Mouse (Mus musculus) midbrain, postnatal 0 days (tissue): ENCODE measurements around the gene Fam167b. TPM values are rescaled to one million over a fixed set of nuclear protein-coding genes. Genes with fewer than 3 reads are reported as not detected.

Source experiments
- ATAC-seq: fragments of 200-750 bp; cut with Nextera tagmentation; 2 replicates; pipeline ENCODE4 v1.8.0; 2017; ENCODE audit warnings: moderate number of reproducible peaks, mild to moderate bottlenecking, moderate TSS enrichment, moderate library complexity; ENCODE audit not compliant: low FRiP score
- DNase-seq: peaks from one replicate; pipeline ENCODE4 v3.0.0-alpha.2; 2015; ENCODE audit warnings: low spot score
- H3K27ac ChIP-seq: fragments of 300-500 bp; sonication (generic); 2 replicates; pipeline ENCODE4 v1.5.1; 2014; ENCODE audit warnings: low read depth, mild to moderate bottlenecking, low read length, mixed read lengths
- H3K27me3 ChIP-seq: fragments of 300-500 bp; sonication (generic); 2 replicates; pipeline ENCODE4 v1.6.1; 2014; ENCODE audit warnings: low read length, control low read depth, mixed read lengths; ENCODE audit not compliant: insufficient read depth
- H3K36me3 ChIP-seq: fragments of 300-500 bp; sonication (generic); 2 replicates; pipeline ENCODE4 v1.6.1; 2014; ENCODE audit warnings: low read length, control low read depth, mixed read lengths; ENCODE audit not compliant: insufficient read depth
- H3K4me1 ChIP-seq: fragments of 300-500 bp; sonication (generic); 2 replicates; pipeline ENCODE4 v1.6.1; 2014; ENCODE audit warnings: mild to moderate bottlenecking, control low read depth, antibody characterized with exemption, low read length, mixed read lengths; ENCODE audit not compliant: insufficient read depth
- H3K4me2 ChIP-seq: fragments of 300-500 bp; sonication (generic); 2 replicates; pipeline ENCODE4 v1.6.1; 2014; ENCODE audit warnings: low read depth, mild to moderate bottlenecking, low read length, mixed read lengths; ENCODE audit not compliant: poor library complexity, severe bottlenecking
- H3K4me3 ChIP-seq: fragments of 300-500 bp; sonication (generic); 2 replicates; pipeline ENCODE4 v1.5.1; 2014; ENCODE audit warnings: low read depth, mild to moderate bottlenecking, low read length, moderate library complexity
- H3K9ac ChIP-seq: fragments of 300-500 bp; sonication (generic); replicated peaks from 2 replicates; pipeline ENCODE4 v1.6.1; 2014; ENCODE audit warnings: mild to moderate bottlenecking, low read length, moderate library complexity, mixed read lengths; ENCODE audit not compliant: poor library complexity, severe bottlenecking
- H3K9me3 ChIP-seq: fragments of 300-500 bp; sonication (generic); 2 replicates; pipeline ENCODE4 v1.6.1; 2016; ENCODE audit warnings: low read length, control low read depth
- CTCF ChIP-seq: IDR thresholded peaks from 2 replicates; pipeline ENCODE4 v1.5.1; 2016; ENCODE audit warnings: antibody characterized with exemption, mild to moderate bottlenecking
- WGBS: fragments of 180-500 bp; shearing (Covaris S2); extraction: QIAGEN DNeasy Blood & Tissue Kit; methylation state at CpG from one replicate; pipeline ENCODE4 v1.1.7; 2014; 5-methylcytosine and 5-hydroxymethylcytosine counted together
- polyA plus RNA-seq: library from polyadenylated mRNA; unstranded; fragments of >200 nt; fragmentation: Nextera tagmentation; extraction: Ambion mirVana; gene quantifications from 2 replicates; pipeline ENCODE4 v1.2.1, GENCODE M21; 2015
- total RNA-seq: library from RNA; depleted of rRNA; stranded (reverse); fragments of >200 nt; gene quantifications from 2 replicates; pipeline ENCODE4 v1.2.3, GENCODE M21; 2014

Fam167b gene
- total and polyA plus RNA-seq, 2 experiments from 2014 or later: not detected

DNA sequence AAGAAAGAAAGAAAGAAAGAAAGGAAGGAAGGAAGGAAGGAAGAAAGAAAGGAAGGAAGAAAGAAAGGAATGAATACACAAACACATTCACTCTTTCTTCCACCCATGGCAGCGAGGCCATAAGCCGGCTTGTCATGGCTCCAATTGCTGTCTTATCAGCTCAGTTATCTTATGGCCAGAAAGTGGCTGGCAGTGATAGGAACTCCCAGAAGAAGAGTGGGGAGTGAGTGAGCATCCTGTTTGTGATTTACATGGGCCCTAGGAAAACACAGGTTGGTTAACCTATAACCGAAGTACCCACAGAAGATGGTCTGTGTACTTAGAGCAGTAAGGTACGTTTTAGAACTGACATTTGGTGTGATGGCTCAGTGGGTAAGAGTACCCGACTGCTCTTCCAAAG is 17.2 kb downstream of the Fam167b start:
- no peak overlapping the region for H3K27ac ChIP-seq
- no peaks in the 10 kb centered on the region for H3K27me3 ChIP-seq
- no peaks in the 10 kb centered on the region for H3K36me3 ChIP-seq
- TF ChIP-seq CTCF: no peak
- DNase-seq (no peak), ATAC-seq (no peak)
- H3K9me3 ChIP-seq: no peaks in the 10 kb centered on the region
- H3K4me3 ChIP-seq: no peak overlapping the region
- WGBS: 90% methylated on average over 5 of the region's 5 CpGs
- no peak overlapping the region for H3K9ac ChIP-seq
- no peaks in the 10 kb centered on the region; the same call in 1 of the 2 replicates for H3K4me1 ChIP-seq
- H3K4me2 ChIP-seq: no peak overlapping the region

DNA sequence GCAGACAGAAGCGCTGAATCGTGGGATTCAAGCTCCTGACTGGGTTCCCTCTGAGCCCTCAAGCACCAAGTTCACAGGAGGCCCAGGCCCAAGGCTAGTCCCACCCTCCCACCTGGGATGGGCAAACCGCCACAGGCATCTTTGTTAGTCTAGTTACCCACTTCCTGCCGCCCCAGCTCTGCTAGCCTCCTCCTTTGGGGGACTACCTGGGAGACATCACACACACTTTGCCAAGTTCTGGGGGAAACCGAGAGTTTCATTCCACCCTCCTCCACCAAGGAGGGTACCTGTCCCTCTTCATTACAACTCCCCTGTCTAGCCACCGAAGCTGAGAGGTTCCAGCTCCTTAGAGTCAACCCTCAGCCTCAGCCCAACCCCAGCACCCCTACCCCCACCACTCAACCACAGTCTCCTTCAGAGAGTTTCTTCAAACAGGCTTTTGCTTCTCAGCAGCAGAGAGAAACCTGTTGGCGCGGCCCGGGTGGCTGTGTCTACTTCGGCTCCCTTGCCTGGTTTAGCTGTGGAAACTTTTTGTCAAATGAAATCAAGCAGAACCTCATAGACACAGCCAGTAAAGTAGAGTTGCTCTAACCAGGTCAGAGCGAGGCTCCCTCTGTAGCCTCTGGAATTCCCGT is 19.9 kb downstream of the Fam167b start:
- no peaks in the 10 kb centered on the region for H3K27me3 ChIP-seq
- ATAC-seq (no peak), DNase-seq (no peak)
- H3K9ac ChIP-seq: no peak overlapping the region
- no peak overlapping the region for H3K4me3 ChIP-seq
- H3K36me3 ChIP-seq: no peaks in the 10 kb centered on the region
- H3K27ac ChIP-seq: no peak overlapping the region
- H3K4me2 ChIP-seq: no peak overlapping the region
- TF ChIP-seq CTCF: no peak
- 91% methylated on average over 12 of the region's 12 CpGs for WGBS
- H3K4me1 ChIP-seq: peaks cover 5% of the 10 kb centered on the region; the same call in 1 of the 2 replicates
- H3K9me3 ChIP-seq: no peaks in the 10 kb centered on the region

DNA sequence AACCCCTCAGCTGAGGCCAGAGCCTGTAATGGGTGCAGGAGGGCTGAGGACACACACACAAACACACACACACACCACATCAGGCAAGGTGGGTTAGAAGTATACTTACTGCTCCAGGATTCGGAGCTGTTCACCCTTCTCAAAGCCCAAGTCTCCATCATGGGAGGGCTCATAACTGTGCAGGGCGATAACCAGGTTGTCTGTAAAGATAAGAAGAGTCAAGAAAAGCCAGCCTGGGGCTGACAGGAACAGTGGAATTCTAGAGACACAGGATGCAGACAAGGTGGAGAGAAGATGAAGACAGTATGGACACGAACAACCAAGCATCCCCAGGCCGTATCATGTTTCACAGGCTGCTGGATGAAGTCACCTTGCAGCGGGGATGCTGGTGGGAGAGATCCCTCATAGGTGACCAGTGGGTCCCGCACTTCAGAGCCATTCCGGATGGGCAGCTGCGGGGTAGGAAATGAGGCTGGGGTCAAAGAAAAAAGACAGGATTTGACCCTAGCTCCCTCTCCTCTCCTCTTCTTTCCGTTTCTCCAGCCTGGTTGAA is 21.0 kb downstream of the Fam167b start:
- no peak for DNase-seq
- Histone ChIP-seq H3K27me3 (no peaks in the 10 kb centered on the region), H3K27ac (0 out of 2 replicates have a peak overlapping the region, but pooled peaks have one; percentile 82), H3K4me1 (peaks cover 5% of the 10 kb centered on the region; the same call in 1 of the 2 replicates), H3K9ac (peak overlapping the region; percentile 61; the same call in 1 of the 2 replicates), H3K4me3 (no peak overlapping the region), H3K36me3 (no peaks in the 10 kb centered on the region), H3K4me2 (no peak overlapping the region), H3K9me3 (no peaks in the 10 kb centered on the region)
- no peak for TF ChIP-seq CTCF
- WGBS: 83% methylated on average over 9 of the region's 9 CpGs
- no peak for ATAC-seq

DNA sequence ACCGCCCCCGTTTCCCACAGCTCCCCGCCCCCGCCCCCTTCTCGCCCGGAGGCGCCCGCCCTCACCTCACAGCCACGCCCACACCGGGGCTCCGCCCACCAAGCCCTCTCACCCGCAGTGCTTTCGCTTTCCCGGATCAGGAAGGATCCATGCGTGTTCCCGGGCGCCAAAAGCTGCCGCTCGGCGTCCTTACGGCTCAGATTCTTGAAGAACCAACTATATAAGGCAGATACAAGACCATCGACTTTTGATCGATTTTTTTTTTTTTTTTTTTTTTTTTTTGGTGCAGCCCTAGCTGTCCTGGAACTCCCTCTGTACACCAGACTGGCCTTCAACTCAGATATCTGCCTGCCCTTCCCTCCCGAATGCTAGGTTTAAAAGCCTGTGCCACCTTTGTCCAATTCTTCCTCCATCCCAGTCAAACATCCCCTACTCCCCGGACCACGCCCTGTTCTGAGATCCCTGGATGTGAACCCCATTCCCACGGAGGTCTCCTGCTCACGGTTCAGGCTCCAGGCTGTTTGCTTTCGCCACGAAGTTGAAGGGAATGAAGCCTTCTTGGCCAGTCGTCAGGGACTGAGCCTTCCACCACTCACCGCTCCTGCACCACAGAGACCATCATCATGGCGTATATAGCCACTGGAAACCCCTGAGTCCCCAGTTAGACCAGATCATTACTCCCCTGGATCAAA is 21.7 kb downstream of the Fam167b start:
- peaks cover 5% of the 10 kb centered on the region; the same call in 1 of the 2 replicates for H3K4me1 ChIP-seq
- TF ChIP-seq CTCF: no peak
- no peaks in the 10 kb centered on the region for H3K27me3 ChIP-seq
- peak overlapping the region; percentile 61 for H3K9ac ChIP-seq
- peak; percentile 82 for ATAC-seq
- peak; percentile 92 for DNase-seq
- H3K9me3 ChIP-seq: no peaks in the 10 kb centered on the region
- H3K27ac ChIP-seq: peak overlapping the region; percentile 82
- 6% methylated on average over 32 of the region's 33 CpGs for WGBS
- H3K36me3 ChIP-seq: no peaks in the 10 kb centered on the region
- peak overlapping the region; percentile 45 for H3K4me3 ChIP-seq
- peak overlapping the region; percentile 88 for H3K4me2 ChIP-seq

DNA sequence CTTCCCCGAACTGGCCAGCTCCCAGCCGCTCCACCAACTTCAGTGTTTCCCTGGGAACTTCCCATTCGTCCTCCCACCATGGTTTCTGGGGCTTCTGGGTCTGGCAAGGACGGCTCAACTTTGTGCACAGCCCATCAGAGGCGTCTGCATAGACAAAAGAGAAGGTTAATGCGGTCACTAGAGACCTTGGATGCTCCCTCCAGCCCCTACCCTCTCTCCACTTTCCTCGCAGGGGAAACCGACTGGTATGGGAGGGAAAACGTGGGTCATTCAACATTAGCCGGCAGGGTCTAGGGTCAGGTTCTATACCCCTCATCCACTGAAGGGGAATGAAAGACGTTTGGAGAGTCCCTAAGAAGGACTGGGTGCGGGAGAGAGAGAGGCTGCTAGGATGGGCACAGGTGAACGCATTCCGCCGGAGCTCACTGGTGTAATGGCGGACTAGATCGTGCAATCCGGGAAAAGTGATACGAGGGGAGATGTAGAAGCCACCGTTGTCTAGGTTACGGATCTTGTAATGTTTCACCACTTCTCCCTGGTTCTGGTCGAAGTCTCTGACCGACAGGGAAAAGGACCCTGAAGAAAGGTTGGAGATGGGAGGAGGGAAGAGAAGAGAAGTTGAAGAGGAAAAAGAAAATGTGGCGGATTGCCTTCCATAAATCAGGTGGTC is 22.4 kb downstream of the Fam167b start:
- no peak for DNase-seq
- WGBS: under 1% methylated on average over 23 of the region's 24 CpGs
- H3K9me3 ChIP-seq: no peaks in the 10 kb centered on the region
- no peaks in the 10 kb centered on the region for H3K27me3 ChIP-seq
- peak overlapping the region; percentile 82 for H3K27ac ChIP-seq
- peak overlapping the region; percentile 88 for H3K4me2 ChIP-seq
- peak; percentile 64; the same call in 1 of the 2 replicates for ATAC-seq
- no peaks in the 10 kb centered on the region for H3K36me3 ChIP-seq
- peaks cover 5% of the 10 kb centered on the region; the same call in 1 of the 2 replicates for H3K4me1 ChIP-seq
- H3K4me3 ChIP-seq: peak overlapping the region; percentile 45
- TF ChIP-seq CTCF: no peak
- peak overlapping the region; percentile 61 for H3K9ac ChIP-seq
